Mouse (Mus musculus): ENCODE results near the gene Olfr92.

The Olfr92 gene

GRCm38 (mm10) chr17:37062101-37062641 lies 57.7 kb downstream of the Olfr92 start:
- no peak for DNase-seq (ENCODE audit: extremely low spot score)

DNA sequence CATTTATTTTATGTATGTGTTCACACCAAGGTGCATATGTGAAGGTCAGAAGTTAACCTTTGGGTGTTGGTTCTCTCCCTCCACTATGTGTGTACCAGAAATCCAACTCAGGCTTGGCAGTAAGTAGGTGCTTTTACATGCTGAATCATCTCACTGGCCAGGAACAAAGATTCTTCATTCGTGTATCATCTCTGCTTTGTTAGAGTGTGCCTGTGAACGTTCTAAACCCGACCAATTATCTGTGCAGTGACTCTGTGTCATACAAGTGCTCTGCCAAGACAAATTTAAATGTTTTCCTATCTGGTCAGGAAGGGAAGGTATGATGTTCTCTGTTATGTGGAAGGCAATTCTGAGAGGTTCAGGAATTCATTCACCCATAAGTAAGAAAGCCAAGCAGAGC lies 58.5 kb downstream of the Olfr92 start:
- no peak for DNase-seq (ENCODE audit: extremely low spot score)
